Mouse (Mus musculus) MEL (cell line): ENCODE data around the gene Naa25. TPM values are rescaled to one million over a fixed set of nuclear protein-coding genes. Genes with fewer than 3 reads are reported as not detected.

Experiments
- DNase-seq: peaks from one replicate; pipeline ENCODE4 v3.0.0; 2011; ENCODE audit warnings: low read depth, low spot score
- H3K27ac ChIP-seq: 2 replicates; pipeline ENCODE4 v1.5.1; 2012; ENCODE audit warnings: low read depth, mild to moderate bottlenecking, control low read depth, low read length, moderate library complexity; ENCODE audit not compliant: control insufficient read depth
- H3K27me3 ChIP-seq, 2 experiments: fragments of 150-350 bp in 1 of 2; sonication (generic) in 1 of 2; 2 replicates each; pipeline ENCODE4 v1.6.1; 2012; ENCODE audit warnings: low read length in 2 of 2, mild to moderate bottlenecking in 2 of 2, improper control_type of control experiment in 1 of 2, moderate library complexity in 1 of 2; ENCODE audit not compliant: insufficient read depth in 2 of 2, control insufficient read depth in 1 of 2
- H3K36me3 ChIP-seq, 2 experiments: 2 replicates each; pipeline ENCODE4 v1.6.1; 2012 to 2014; ENCODE audit warnings: low read length in 2 of 2, improper control_type of control experiment in 1 of 2, inconsistent platforms in 1 of 2, mild to moderate bottlenecking in 1 of 2; ENCODE audit not compliant: insufficient read depth in 2 of 2, control insufficient read depth in 1 of 2
- H3K4me1 ChIP-seq, 2 experiments: fragments of 150-350 bp in 1 of 2; sonication (generic) in 1 of 2; 2 replicates each; pipeline ENCODE4 v1.6.1; 2012; ENCODE audit warnings: low read length in 2 of 2, improper control_type of control experiment in 1 of 2, mild to moderate bottlenecking in 1 of 2; ENCODE audit not compliant: insufficient read depth in 2 of 2, control insufficient read depth in 1 of 2
- H3K4me3 ChIP-seq, 2 experiments: fragments of 150-350 bp in 1 of 2; sonication (generic) in 1 of 2; 2 replicates each; pipeline ENCODE4 v1.5.1; 2012; ENCODE audit warnings: low read depth in 2 of 2, low read length in 2 of 2, mild to moderate bottlenecking in 2 of 2, moderate library complexity in 2 of 2, control low read depth in 1 of 2, improper control_type of control experiment in 1 of 2; ENCODE audit not compliant: control insufficient read depth in 1 of 2, insufficient read depth in 1 of 2
- H3K79me2 ChIP-seq: 2 replicates; pipeline ENCODE4 v1.6.1; 2012; ENCODE audit warnings: mild to moderate bottlenecking, low read length, moderate library complexity; ENCODE audit not compliant: control insufficient read depth, poor library complexity, insufficient read depth
- H3K9ac ChIP-seq: 2 replicates; pipeline ENCODE4 v1.6.1; 2012; ENCODE audit warnings: low read depth, mild to moderate bottlenecking, control low read depth, low read length, moderate library complexity; ENCODE audit not compliant: control insufficient read depth, poor library complexity, severe bottlenecking
- H3K9me3 ChIP-seq: fragments of 150-350 bp; sonication (generic); replicated peaks from 2 replicates; pipeline ENCODE4 v1.6.1; 2012; ENCODE audit warnings: mild to moderate bottlenecking, low read length, improper control_type of control experiment, moderate library complexity; ENCODE audit not compliant: insufficient read depth
- BHLHE40 ChIP-seq: IDR thresholded peaks from 2 replicates; pipeline ENCODE4 v1.6.1; 2012; ENCODE audit warnings: low read depth, mild to moderate bottlenecking, inconsistent platforms, low read length, improper control_type of control experiment, borderline replicate concordance
- CTCF ChIP-seq, 3 experiments: IDR thresholded peaks in 2 of 3; conservative IDR thresholded peaks in 1 of 3; 2 replicates each; pipeline ENCODE4 v1.5.1; 2011 to 2012; ENCODE audit warnings: low read length in 3 of 3, low read depth in 2 of 3, mild to moderate bottlenecking in 2 of 3, improper control_type of control experiment in 1 of 3, inconsistent platforms in 1 of 3, mixed read lengths in 1 of 3, moderate library complexity in 1 of 3; ENCODE audit not compliant: control insufficient read depth in 1 of 3, insufficient read depth in 1 of 3, poor library complexity in 1 of 3, severe bottlenecking in 1 of 3
- ELF1 ChIP-seq: IDR thresholded peaks from 2 replicates; pipeline ENCODE4 v1.6.1; 2014; ENCODE audit warnings: low read depth, mild to moderate bottlenecking, inconsistent platforms, low read length, improper control_type of control experiment, moderate library complexity
- EP300 ChIP-seq, 2 experiments: IDR thresholded peaks; 2 replicates each; pipeline ENCODE4 v1.6.1; 2011; ENCODE audit warnings: improper control_type of control experiment in 2 of 2, low read length in 2 of 2, low read depth in 1 of 2, mild to moderate bottlenecking in 1 of 2
- GATA1 ChIP-seq: IDR thresholded peaks from 2 replicates; pipeline ENCODE4 v1.6.1; 2011; ENCODE audit warnings: low read depth, low read length, improper control_type of control experiment
- HCFC1 ChIP-seq: IDR thresholded peaks from 2 replicates; pipeline ENCODE4 v1.6.1; 2012; ENCODE audit warnings: low read depth, mild to moderate bottlenecking, inconsistent platforms, low read length, improper control_type of control experiment, moderate library complexity
- KAT2A ChIP-seq: conservative IDR thresholded peaks from 2 replicates; pipeline ENCODE4 v1.6.1; 2012; ENCODE audit warnings: low read depth, low read length, improper control_type of control experiment, inconsistent platforms
- MAFK ChIP-seq: IDR thresholded peaks from 2 replicates; pipeline ENCODE4 v1.6.1; 2011; ENCODE audit warnings: low read depth, mild to moderate bottlenecking, low read length, improper control_type of control experiment, borderline replicate concordance
- MAZ ChIP-seq: IDR thresholded peaks from 2 replicates; pipeline ENCODE4 v1.6.1; 2012; ENCODE audit warnings: low read depth, mild to moderate bottlenecking, inconsistent platforms, low read length, improper control_type of control experiment
- MEF2A ChIP-seq: IDR thresholded peaks from 2 replicates; pipeline ENCODE4 v1.6.1; 2014; ENCODE audit warnings: low read depth, mild to moderate bottlenecking, inconsistent platforms, low read length, improper control_type of control experiment; ENCODE audit not compliant: poor library complexity, insufficient replicate concordance, severe bottlenecking; ENCODE audit errors: extremely low read depth
- MXI1 ChIP-seq: IDR thresholded peaks from 2 replicates; pipeline ENCODE4 v1.6.1; 2011; ENCODE audit warnings: mild to moderate bottlenecking, low read depth, low read length, improper control_type of control experiment
- POLR2A ChIP-seq, 2 experiments: IDR thresholded peaks; 2 replicates each; pipeline ENCODE4 v1.6.1; 2011 to 2012; ENCODE audit warnings: low read length in 2 of 2, mild to moderate bottlenecking in 2 of 2, control low read depth in 1 of 2, improper control_type of control experiment in 1 of 2, low read depth in 1 of 2, moderate library complexity in 1 of 2; ENCODE audit not compliant: control insufficient read depth in 1 of 2, insufficient read depth in 1 of 2, poor library complexity in 1 of 2
- RAD21 ChIP-seq: IDR thresholded peaks from 2 replicates; pipeline ENCODE4 v1.6.1; 2011; ENCODE audit warnings: mild to moderate bottlenecking, low read depth, low read length, improper control_type of control experiment
- SIN3A ChIP-seq: IDR thresholded peaks from 2 replicates; pipeline ENCODE4 v1.6.1; 2012; ENCODE audit warnings: low read length, improper control_type of control experiment, inconsistent platforms
- SMC3 ChIP-seq: IDR thresholded peaks from 2 replicates; pipeline ENCODE4 v1.6.1; 2011; ENCODE audit warnings: low read depth, low read length, improper control_type of control experiment
- TAL1 ChIP-seq: IDR thresholded peaks from 2 replicates; pipeline ENCODE4 v1.6.1; 2012; ENCODE audit warnings: mild to moderate bottlenecking, inconsistent platforms, low read length, moderate library complexity, mixed read lengths
- TBP ChIP-seq: IDR thresholded peaks from 2 replicates; pipeline ENCODE4 v1.8.0; 2011; ENCODE audit warnings: low read depth, low read length, improper control_type of control experiment
- ZC3H11A ChIP-seq: IDR thresholded peaks from 2 replicates; pipeline ENCODE4 v1.6.1; 2012; ENCODE audit warnings: low read depth, mild to moderate bottlenecking, inconsistent platforms, low read length, improper control_type of control experiment
- ZMIZ1 ChIP-seq: IDR thresholded peaks from 2 replicates; pipeline ENCODE4 v1.6.1; 2012; ENCODE audit warnings: low read depth, mild to moderate bottlenecking, inconsistent platforms, low read length, improper control_type of control experiment, moderate library complexity
- polyA plus RNA-seq, 2 experiments: library from polyadenylated mRNA; stranded (reverse) in 1 of 2; unstranded in 1 of 2; fragments of >175 nt in 1 of 2; fragments of >200 nt in 1 of 2; gene quantifications; 2 replicates each; pipeline versions ENCODE4 v1.2.1 to v1.2.4; 2012; ENCODE audit warnings: low replicate concordance in 2 of 2, low read depth in 1 of 2; ENCODE audit not compliant: insufficient read length in 2 of 2, insufficient read depth in 1 of 2, missing spikeins in 1 of 2
- total RNA-seq: library from RNA; depleted of rRNA; stranded (reverse); fragments of 300-350 nt; gene quantifications from 2 replicates; pipeline ENCODE4 v1.2.3, GENCODE M21; 2012

Naa25 gene
- total and polyA plus RNA-seq, 3 experiments, result 53.0 to 59.6 TPM; not detected in 1

GRCm38 (mm10) chr5:121449976-121450375 lies 52.2 kb downstream of the Naa25 start:
- H3K36me3 ChIP-seq, result peaks cover 3 to 11% of the 10 kb centered on the region in 2 experiments; a peak in 3 of 4 replicates
- no peaks in the 10 kb centered on the region for H3K9me3 ChIP-seq
- no peak for TF ChIP-seq TAL1
- TF ChIP-seq EP300 (IDR thresholded peaks at IDR 0.05; ENCODE audit: low read depth in 1 of 2, low read length in 2 of 2), result no peak
- no peak for TF ChIP-seq BHLHE40
- TF ChIP-seq POLR2A (IDR thresholded peaks at IDR 0.05; ENCODE audit: control insufficient read depth in 1 of 2, insufficient read depth in 1 of 2, low read depth in 1 of 2, low read length in 2 of 2, poor library complexity in 1 of 2), result no peak
- peak; percentile 15; the same call in 1 of the 2 replicates for TF ChIP-seq TBP
- no peak for TF ChIP-seq GATA1
- peak; percentile 58 for TF ChIP-seq RAD21
- TF ChIP-seq MAZ, result no peak
- TF ChIP-seq SMC3, result peak; percentile 77
- TF ChIP-seq ELF1, result 0 out of 2 replicates have a peak, but pooled peaks have one; percentile 2
- peak; percentile 38; the same call in 1 of the 2 replicates for TF ChIP-seq ZC3H11A
- TF ChIP-seq CTCF (IDR thresholded peaks at IDR 0.05 in 2 of 3, conservative IDR thresholded peaks at IDR 0.05 in 1 of 3; ENCODE audit: control insufficient read depth in 1 of 3, insufficient read depth in 1 of 3, low read depth in 2 of 3, low read length in 3 of 3, poor library complexity in 1 of 3, severe bottlenecking in 1 of 3), result peak; percentile 43 to 73 (median 71)
- peak; percentile 13; the same call in 1 of the 2 replicates for TF ChIP-seq SIN3A
- TF ChIP-seq KAT2A, result no peak
- TF ChIP-seq MAFK, result no peak
- TF ChIP-seq MEF2A, result no peak
- peak; percentile 30; the same call in 1 of the 2 replicates for TF ChIP-seq HCFC1
- TF ChIP-seq MXI1, result no peak
- no peak for TF ChIP-seq ZMIZ1
- TF ChIP-seq, all 39 proteins: peak for 8
- DNase-seq, result peak; percentile 89
- Histone ChIP-seq H3K79me2 (peaks cover 20% of the 10 kb centered on the region), H3K4me3 (no peak overlapping the region), H3K27ac (no peak overlapping the region), H3K9ac (no peak overlapping the region), H3K4me1 (peaks cover 0 to 15% of the 10 kb centered on the region in 2 experiments; a peak in 2 of 4 replicates), H3K27me3 (no peaks in the 10 kb centered on the region)

- TF ChIP-seq GATA1, result no peak
- no peak for TF ChIP-seq POLR2A (IDR thresholded peaks at IDR 0.05; ENCODE audit: control insufficient read depth in 1 of 2, insufficient read depth in 1 of 2, low read depth in 1 of 2, low read length in 2 of 2, poor library complexity in 1 of 2)
- peak; percentile 28 for DNase-seq
- peaks cover 3 to 14% of the 10 kb centered on the region in 2 experiments; a peak in 3 of 4 replicates for H3K36me3 ChIP-seq
- peaks cover 20% of the 10 kb centered on the region for H3K79me2 ChIP-seq
- H3K4me3 ChIP-seq, result no peak overlapping the region
- H3K9me3 ChIP-seq, result no peaks in the 10 kb centered on the region
- H3K27ac ChIP-seq, result no peak overlapping the region
- peaks cover under 1 to 19% of the 10 kb centered on the region in 2 experiments; a peak in 2 of 4 replicates for H3K4me1 ChIP-seq
- no peak overlapping the region for H3K9ac ChIP-seq
- no peaks in the 10 kb centered on the region for H3K27me3 ChIP-seq
These were observed 52.7 kb downstream of the Naa25 start for GRCm38 (mm10) chr5:121450476-121450875.
